Mouse (Mus musculus): ENCODE measurements at regions not wholly inside any gene's neighbourhood (a gene's known extent, or its start where the extent isn't known, plus 50 kb on each side); places are given as distances from the start of the nearest gene placed in this dataset.

GRCm38 (mm10) chr10:91321226-91321625 lies 140.1 kb upstream of the Tmpo start:
- intact Hi-C loops (cut with DNase I) = no loop called here

GRCm38 (mm10) chr10:91319442-91320112 lies 138.5 kb upstream of the Tmpo start:
- intact Hi-C loops (cut with DNase I) = no loop called here

DNA sequence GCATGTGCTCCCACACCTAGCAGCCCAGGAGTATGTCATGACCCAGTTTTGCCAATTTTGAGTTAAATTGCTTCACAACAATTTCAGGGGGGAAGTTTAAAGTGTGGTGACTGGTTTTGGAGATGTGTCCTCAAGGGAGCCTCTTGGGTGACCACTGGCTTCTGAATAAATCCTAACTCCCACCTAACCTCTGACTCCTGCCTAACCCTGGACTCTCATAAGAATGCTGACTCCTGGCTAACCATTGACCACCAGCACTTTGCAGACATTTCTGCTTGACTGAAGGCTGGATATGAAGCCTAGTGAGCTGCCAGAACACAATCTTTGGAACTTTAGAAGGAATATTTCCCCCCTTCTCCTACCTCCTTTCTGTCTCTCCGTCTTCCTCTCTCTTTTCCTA lies 133.3 kb upstream of the Tmpo start:
- intact Hi-C loops (cut with DNase I) = no loop called here

DNA sequence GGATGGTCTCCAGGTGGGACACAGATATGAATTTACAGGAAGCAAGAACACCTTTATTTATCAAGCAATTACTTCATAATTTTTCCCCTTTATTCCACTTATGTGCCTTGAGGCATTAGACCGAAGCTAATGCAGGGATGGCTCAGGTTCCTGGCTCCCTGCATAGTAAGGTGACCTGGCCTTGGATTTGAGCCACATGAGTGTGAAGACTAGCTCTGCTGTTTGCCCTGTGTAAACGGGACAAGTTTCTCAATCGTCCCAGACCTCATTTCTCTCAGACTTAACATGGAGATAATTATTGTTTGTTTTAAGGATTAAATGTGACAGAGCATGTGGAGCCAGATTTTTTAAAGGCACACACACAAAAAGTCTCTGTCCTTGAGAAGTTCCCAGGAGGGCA lies 132.2 kb upstream of the Tmpo start:
- intact Hi-C loops (cut with DNase I) = no loop called here

DNA sequence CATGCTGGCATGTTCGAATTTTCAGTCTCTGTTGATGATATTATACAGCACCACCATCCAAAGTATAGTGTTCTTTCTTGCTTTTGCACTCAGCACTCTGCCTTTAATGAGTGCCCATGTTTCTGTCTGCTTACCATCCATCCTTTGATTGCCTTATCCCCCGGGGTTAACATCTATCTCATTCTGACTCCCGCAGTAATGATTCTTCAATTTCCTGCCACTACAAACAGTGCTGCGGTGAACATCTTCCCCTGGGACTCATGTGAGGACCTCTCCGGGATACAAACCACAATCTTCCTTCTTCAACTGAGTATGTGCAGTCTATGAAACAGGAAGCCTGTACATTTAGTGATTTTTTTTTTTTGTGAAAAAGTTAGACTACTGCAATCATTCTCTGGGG lies 131.8 kb upstream of the Tmpo start:
- intact Hi-C loops (cut with DNase I) = no loop called here

DNA sequence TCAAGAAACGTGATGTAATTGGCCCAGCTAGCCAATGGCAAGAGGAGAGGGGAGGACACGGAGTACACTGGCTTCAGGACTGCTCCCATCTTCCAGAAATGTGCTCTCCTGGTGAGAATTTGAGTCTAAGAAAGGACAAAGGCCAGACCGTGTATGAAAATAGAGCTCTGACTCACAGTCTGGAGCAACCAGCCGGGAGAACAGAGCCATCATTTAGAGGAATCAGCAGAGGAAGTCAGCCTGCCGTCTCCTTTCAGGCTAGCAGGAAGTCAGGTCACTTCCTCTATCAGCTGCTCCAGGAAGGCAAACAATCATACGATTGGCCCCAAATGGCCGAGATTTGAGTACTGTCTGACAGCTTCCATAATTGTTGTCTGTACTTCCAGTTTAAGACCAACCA lies 119.0 kb upstream of the Tmpo start:
- intact Hi-C loops (cut with DNase I) = no loop called here

DNA sequence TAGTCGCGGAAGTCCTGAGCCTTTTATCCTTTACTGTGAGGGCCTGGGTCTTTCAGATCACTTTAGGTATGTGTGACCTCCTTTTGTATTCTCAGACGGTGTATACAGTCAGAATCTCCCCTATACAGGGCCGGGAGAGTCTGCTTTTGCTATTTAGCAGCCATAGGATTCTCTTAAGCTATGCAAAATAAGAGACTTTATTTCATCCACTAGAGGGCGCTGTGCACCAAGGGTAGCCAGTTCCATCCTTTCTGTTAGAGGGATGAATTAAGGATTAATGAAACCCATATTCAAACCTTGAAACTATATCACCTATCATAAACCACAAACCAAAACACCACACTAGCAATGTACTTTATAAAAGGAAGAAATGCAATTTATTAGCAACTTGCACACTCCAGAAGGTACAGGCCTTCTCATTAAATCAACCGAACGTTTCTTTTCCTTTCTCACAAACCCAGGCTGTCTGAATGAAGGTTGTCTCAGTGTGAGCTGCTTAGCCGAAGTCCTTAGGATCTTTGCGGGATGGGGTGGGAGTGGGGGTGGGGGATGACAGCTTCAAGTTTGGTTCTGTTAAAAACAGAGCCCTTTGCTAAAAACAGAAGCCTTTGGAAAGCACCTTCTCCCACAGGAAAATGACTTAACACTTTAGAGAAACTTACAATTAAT lies 116.8 kb upstream of the Tmpo start:
- intact Hi-C loops (cut with DNase I) = loop anchor here (5.0 kb wide), 2 partner anchors 1354 to 1714 kb away; no protein-coding TSS in a partner anchor

GRCm38 (mm10) chr10:91295345-91295744 lies 114.2 kb upstream of the Tmpo start:
- intact Hi-C loops (cut with DNase I) = loop anchor here (5.0 kb wide), 2 partner anchors 1357 to 1717 kb away; no protein-coding TSS in a partner anchor

DNA sequence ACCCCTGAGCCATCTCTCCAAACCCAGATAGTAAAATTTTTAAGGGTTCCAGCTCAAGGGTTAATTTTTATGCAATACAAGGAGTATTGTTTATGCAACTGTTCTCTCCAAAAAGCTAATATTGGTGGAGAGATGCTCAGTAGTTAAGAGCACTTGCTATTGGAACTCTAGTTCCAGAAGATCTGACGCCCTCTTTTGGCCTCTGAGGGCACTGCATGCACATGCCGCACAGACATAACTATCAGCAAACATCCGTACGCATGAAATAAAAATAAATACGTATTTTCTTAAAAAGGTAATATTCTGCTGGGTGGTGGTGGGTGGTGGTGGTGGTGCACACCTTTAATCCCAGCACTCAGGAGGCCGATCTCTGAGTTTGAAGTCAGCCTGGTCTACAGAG lies 112.1 kb upstream of the Tmpo start:
- intact Hi-C loops (cut with DNase I) = no loop called here

GRCm38 (mm10) chr10:91284259-91284658 lies 103.1 kb upstream of the Tmpo start:
- intact Hi-C loops (cut with DNase I) = no loop called here

DNA sequence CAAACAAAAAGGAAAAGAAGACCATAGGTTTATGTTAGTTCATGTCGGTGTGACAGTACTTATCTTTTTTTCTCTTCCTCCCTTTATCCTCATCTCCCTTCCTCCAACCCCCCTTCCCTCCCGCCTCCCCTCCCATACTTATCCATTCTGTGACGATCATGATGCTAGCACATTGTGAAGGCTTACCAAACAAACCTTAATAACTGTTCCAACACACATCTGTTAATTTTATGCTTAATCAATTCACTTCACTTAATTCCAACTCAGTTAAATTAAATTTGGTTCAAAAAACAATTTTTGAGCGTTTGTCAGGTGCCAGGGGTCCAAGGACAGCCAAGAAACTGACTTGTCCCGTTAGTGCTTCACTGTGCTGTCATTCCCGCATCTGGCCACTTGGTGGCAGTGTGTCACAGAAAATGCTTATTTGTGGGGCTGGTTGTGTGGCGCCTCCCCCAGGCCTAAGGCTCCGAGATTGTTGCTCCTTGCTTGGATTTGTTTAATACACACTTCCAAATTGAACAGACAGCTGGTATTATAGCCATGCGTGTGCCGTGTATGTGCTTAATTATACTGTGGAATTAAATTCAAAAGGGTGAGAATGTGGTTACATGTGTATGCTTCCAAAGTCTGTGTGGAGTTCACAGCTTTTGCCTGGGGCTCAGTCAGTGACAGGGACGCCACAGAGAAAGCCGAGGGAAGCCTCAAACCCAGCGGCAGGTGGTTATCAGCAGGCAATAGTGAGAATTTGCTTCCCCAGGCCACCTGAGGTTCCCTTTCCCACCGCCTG lies 90.0 kb upstream of the Tmpo start:
- intact Hi-C loops (cut with DNase I) = no loop called here

- intact Hi-C loops (cut with DNase I) = no loop called here
These were observed 89.3 kb upstream of the Tmpo start for GRCm38 (mm10) chr10:91270268-91270954.

- intact Hi-C loops (cut with DNase I) = no loop called here
These were observed 86.8 kb upstream of the Tmpo start for GRCm38 (mm10) chr10:91267886-91268285.

DNA sequence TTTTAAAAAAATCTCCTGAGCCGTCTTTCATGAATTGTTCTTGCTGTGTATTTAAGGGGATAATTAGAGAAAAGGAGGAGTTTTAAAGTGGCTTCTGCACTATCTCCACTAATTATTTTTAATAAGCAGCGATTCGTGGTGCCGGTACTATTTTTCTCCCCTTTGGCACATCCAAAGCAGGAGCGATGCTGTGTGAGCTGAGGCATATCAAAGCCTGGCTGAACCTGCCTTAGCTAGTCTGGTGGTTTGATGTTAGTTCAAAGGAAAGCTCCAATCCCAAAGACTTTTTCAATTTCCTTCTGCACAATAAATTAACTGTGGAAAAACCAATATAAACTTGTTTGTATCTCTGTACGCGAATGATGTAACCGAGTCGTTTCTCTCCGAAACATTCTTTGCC lies 79.3 kb upstream of the Tmpo start:
- intact Hi-C loops (cut with DNase I) = no loop called here

GRCm38 (mm10) chr10:91249681-91250195 lies 68.6 kb upstream of the Tmpo start:
- intact Hi-C loops (cut with DNase I) = loop anchor here (10.0 kb wide), 1 partner anchor 185 kb away; no protein-coding TSS in a partner anchor

GRCm38 (mm10) chr10:91244297-91244696 lies 63.2 kb upstream of the Tmpo start:
- intact Hi-C loops (cut with DNase I) = loop anchor here (5.0 to 10.0 kb wide), 2 partner anchors 62 to 179 kb away; partner anchors contain the start of gene Tmpo

DNA sequence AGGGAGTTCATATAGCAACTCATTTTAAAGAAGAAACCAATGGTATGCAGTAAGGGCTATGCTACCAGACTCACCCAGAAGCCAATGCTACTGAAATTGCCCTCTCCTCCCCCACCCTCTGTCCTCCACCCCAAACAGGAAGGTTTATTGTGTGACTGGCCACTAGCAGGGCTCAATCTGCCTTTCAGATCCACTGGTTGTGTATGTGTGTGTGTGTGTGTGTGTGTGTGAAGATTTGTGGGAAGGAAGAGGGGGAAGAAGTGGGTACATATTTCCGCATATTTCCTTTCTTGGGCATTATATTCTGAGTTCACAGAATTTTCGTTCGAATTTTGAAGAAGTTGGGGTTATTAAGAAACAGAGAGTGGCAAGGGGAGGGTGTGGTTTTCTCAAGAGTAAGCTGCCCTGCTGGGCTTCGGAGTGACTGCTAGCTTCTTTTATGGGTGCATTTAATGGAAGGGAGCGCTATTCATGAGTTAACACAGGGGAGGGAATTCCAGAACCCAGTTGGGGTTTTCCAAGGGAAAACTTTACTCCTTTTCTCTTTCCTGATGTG lies 61.5 kb upstream of the Tmpo start:
- intact Hi-C loops (cut with DNase I) = loop anchor here (5.0 to 10.0 kb wide), 2 partner anchors 60 to 178 kb away; partner anchors contain the start of gene Tmpo

- intact Hi-C loops (cut with DNase I) = loop anchor here (5.0 to 10.0 kb wide), 2 partner anchors 59 to 177 kb away; partner anchors contain the start of gene Tmpo
These were observed 60.5 kb upstream of the Tmpo start for GRCm38 (mm10) chr10:91241611-91242005.

- intact Hi-C loops (cut with DNase I) = loop anchor here (5.0 to 10.0 kb wide), 2 partner anchors 59 to 176 kb away; partner anchors contain the start of gene Tmpo
These were observed 59.9 kb upstream of the Tmpo start for GRCm38 (mm10) chr10:91240856-91241610.

DNA sequence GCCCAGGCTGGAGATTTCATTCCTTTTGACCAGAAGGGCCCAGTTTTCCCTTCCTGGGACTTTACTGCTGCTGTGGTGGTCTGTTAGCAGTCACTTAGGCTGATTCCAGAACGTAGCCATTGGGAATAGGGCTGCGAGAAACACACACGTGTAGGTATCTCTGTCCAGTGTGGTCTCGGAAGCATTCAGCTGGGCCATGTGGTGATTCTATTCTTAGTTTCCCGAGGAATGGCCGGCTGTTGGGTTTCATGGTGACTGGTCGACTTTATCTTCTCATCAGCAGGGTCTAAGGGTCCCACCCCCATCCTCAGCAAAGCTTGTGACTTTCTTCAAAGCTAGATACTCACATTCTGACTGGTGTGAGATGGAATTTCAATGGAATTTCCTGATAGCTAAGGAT lies 59.2 kb upstream of the Tmpo start:
- intact Hi-C loops (cut with DNase I) = loop anchor here (5.0 to 10.0 kb wide), 2 partner anchors 58 to 176 kb away; partner anchors contain the start of gene Tmpo
